ENCODE assay signal across 18 mouse cellular contexts in the genomic region with DNA sequence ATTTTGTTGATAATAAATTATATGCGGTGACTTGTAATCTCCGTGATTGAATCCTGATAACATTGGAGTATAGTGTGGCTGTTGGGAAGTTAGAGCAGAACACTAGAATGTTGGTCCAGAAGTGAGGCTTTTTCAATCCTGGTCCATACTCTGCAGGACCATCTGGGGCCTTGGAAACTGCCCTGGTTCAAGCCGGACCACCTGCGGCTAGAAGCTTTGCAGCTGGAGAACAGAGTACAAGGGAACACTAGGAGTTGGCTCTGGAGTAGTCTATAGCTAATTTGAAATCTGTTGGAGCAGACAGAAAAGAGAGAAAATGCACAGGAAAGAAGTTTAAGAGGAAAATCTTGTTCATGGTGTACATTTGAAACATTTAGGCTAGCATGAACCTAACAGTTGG.
"Had no signal": no experiment of that assay in that cellular context is flagged by ENCODE, and none has a peak within 500 bp of the region (broad histone marks: within the 10 kb centered on the region; RNA-seq: fewer than 3 reads in every experiment).

No protein-coding gene starts in this region.

- H3K9me3 ChIP-seq: midbrain, embryonic 10.5 days; midbrain, embryonic 12.5 days; neural tube, embryonic 13.5 days; neural tube, embryonic 15.5 days had no signal

- H3K36me3 ChIP-seq: midbrain, embryonic 10.5 days; midbrain, embryonic 12.5 days; neural tube, embryonic 13.5 days; neural tube, embryonic 15.5 days had no signal

- H3K4me1 ChIP-seq: midbrain, embryonic 10.5 days; midbrain, embryonic 12.5 days; neural tube, embryonic 13.5 days; neural tube, embryonic 15.5 days had no signal

- ATAC-seq: midbrain, embryonic 16.5 days had no signal

- H3K9ac ChIP-seq: lung, embryonic 14.5 days; midbrain, embryonic 12.5 days; neural tube, embryonic 13.5 days; neural tube, embryonic 15.5 days had no signal

- H3K27ac ChIP-seq: midbrain, embryonic 10.5 days; midbrain, embryonic 12.5 days; neural tube, embryonic 13.5 days; neural tube, embryonic 15.5 days had no signal

- H3K4me2 ChIP-seq: lung, embryonic 14.5 days; midbrain, embryonic 12.5 days; neural tube, embryonic 13.5 days; neural tube, embryonic 15.5 days had no signal

- H3K27me3 ChIP-seq: midbrain, embryonic 12.5 days; neural tube, embryonic 13.5 days; neural tube, embryonic 15.5 days had no signal

- DNase-seq: lung, embryonic 14.5 days; lung, postnatal 10 days; lung, postnatal 4 days; midbrain, embryonic 14.5 days; retina, postnatal 1 day; right cerebral cortex, adult 18-20 months; right cerebral cortex, postnatal 25 days; right cerebral cortex, postnatal 4 days; spleen, adult 18-20 months; thymus, adult 18-20 months; thymus, postnatal 14 days; thymus, postnatal 36 days had no signal

- H3K4me3 ChIP-seq: midbrain, embryonic 10.5 days; midbrain, embryonic 12.5 days; myocyte; neural tube, embryonic 13.5 days; neural tube, embryonic 15.5 days had no signal
